Mouse (Mus musculus) right cerebral cortex, postnatal 10 days (tissue): ENCODE data around the gene Agbl5.

Experiments used
- DNase-seq, 2 experiments: peaks; one replicate each; pipeline ENCODE4 v3.0.0; 2021; ENCODE audit warnings: low spot score in 2 of 2

Gene Agbl5

GRCm38 (mm10) chr5:30919831-30920614 lies 31.5 kb downstream of the Agbl5 start:
- DNase-seq, result peak in 1 of 2 experiments; percentile 66

GRCm38 (mm10) chr5:30920621-30921020 lies 32.1 kb downstream of the Agbl5 start:
- no peak for DNase-seq

- DNase-seq, result peak; percentile 87 to 89
Observed at GRCm38 (mm10) chr5:30921256-30922033, 33.0 kb downstream of the Agbl5 start, which contains the start of gene Khk. Khk (plus strand) TSS chr5:30921431.

- DNase-seq, result no peak
Observed at GRCm38 (mm10) chr5:30922581-30923041, 34.1 kb downstream of the Agbl5 start.

GRCm38 (mm10) chr5:30923119-30923518 lies 34.6 kb downstream of the Agbl5 start:
- no peak for DNase-seq

- DNase-seq, result no peak
Observed at GRCm38 (mm10) chr5:30924614-30925013, 36.1 kb downstream of the Agbl5 start.

GRCm38 (mm10) chr5:30925217-30925616 lies 36.7 kb downstream of the Agbl5 start:
- DNase-seq, result no peak

- no peak for DNase-seq
Observed at GRCm38 (mm10) chr5:30926073-30926472, 37.6 kb downstream of the Agbl5 start.

- DNase-seq, result peak in 1 of 2 experiments; percentile 75
Observed at GRCm38 (mm10) chr5:30927945-30928529, 39.5 kb downstream of the Agbl5 start.

GRCm38 (mm10) chr5:30930121-30930520 lies 41.6 kb downstream of the Agbl5 start:
- DNase-seq, result peak; percentile 86 to 89

- no peak for DNase-seq
Observed at GRCm38 (mm10) chr5:30930846-30931245, 42.4 kb downstream of the Agbl5 start.

- DNase-seq, result no peak
Observed at GRCm38 (mm10) chr5:30931378-30931777, 42.9 kb downstream of the Agbl5 start.

GRCm38 (mm10) chr5:30933705-30934104 lies 45.2 kb downstream of the Agbl5 start:
- DNase-seq, result no peak

GRCm38 (mm10) chr5:30934725-30935461 lies 46.4 kb downstream of the Agbl5 start:
- peak in 1 of 2 experiments; percentile 75 for DNase-seq

- no peak for DNase-seq
Observed at GRCm38 (mm10) chr5:30943004-30943403, 54.5 kb downstream of the Agbl5 start.

- no peak for DNase-seq
Observed at GRCm38 (mm10) chr5:30944344-30944743, 55.9 kb downstream of the Agbl5 start.

GRCm38 (mm10) chr5:30944956-30945781 lies 56.7 kb downstream of the Agbl5 start, which contains the start of gene Cgref1:
Cgref1 (minus strand) TSS chr5:30945591.
- DNase-seq, result peak; percentile 83 to 88

- DNase-seq, result no peak
Observed at GRCm38 (mm10) chr5:30948620-30949019, 60.1 kb downstream of the Agbl5 start.

- DNase-seq, result peak; percentile 97
Observed at GRCm38 (mm10) chr5:30949654-30950326, 61.3 kb downstream of the Agbl5 start.

- peak in 1 of 2 experiments; percentile 69 for DNase-seq
Observed at GRCm38 (mm10) chr5:30950451-30950850, 62.0 kb downstream of the Agbl5 start.
